Mouse (Mus musculus) regulatory T cell (primary cell): ENCODE data around the gene Hnrnpa1.
"Not testable (repeated sequence)": the region's sequence is repeated elsewhere in the genome, so short reads cannot be mapped to it uniquely, and the experiment has no call there.

Experiments used
- in situ Hi-C: fragments of 300-600 bp; cut with MboI, MseI; formaldehyde crosslinking; loops from one replicate; pipeline ENCODE4 v1.15.1; 2025; ENCODE audit warnings: high pct_unique_total_duplicates

The Hnrnpa1 gene

GRCm38 (mm10) chr15:103272419-103273279, 32.4 kb downstream of the Hnrnpa1 start, which contains the start of gene Copz1:
Gene Copz1, plus strand, starts transcription at chr15:103272714.
- in situ Hi-C loops, result no loop called here

GRCm38 (mm10) chr15:103275943-103276342, 35.7 kb downstream of the Hnrnpa1 start:
- in situ Hi-C loops, result not testable (repeated sequence)

GRCm38 (mm10) chr15:103277949-103278348, 37.7 kb downstream of the Hnrnpa1 start:
- in situ Hi-C loops, result no loop called here

- in situ Hi-C loops, result no loop called here
These were observed 39.5 kb downstream of the Hnrnpa1 start for GRCm38 (mm10) chr15:103279750-103280149.

- in situ Hi-C loops, result no loop called here
These were observed 40.7 kb downstream of the Hnrnpa1 start for GRCm38 (mm10) chr15:103280817-103281464.

- in situ Hi-C loops, result no loop called here
These were observed 41.4 kb downstream of the Hnrnpa1 start for GRCm38 (mm10) chr15:103281465-103282205.

- in situ Hi-C loops, result no loop called here
These were observed 43.8 kb downstream of the Hnrnpa1 start for GRCm38 (mm10) chr15:103284066-103284465.

- in situ Hi-C loops, result no loop called here
These were observed 44.4 kb downstream of the Hnrnpa1 start for GRCm38 (mm10) chr15:103284647-103285046.

- in situ Hi-C loops, result no loop called here
These were observed 45.7 kb downstream of the Hnrnpa1 start for GRCm38 (mm10) chr15:103285778-103286417.

- in situ Hi-C loops, result no loop called here
These were observed 49.4 kb downstream of the Hnrnpa1 start for GRCm38 (mm10) chr15:103289600-103289999.

- in situ Hi-C loops, result no loop called here
These were observed 50.2 kb downstream of the Hnrnpa1 start for GRCm38 (mm10) chr15:103290417-103290816.

GRCm38 (mm10) chr15:103290843-103291242, 50.6 kb downstream of the Hnrnpa1 start:
- in situ Hi-C loops, result no loop called here

GRCm38 (mm10) chr15:103292673-103293345, 52.6 kb downstream of the Hnrnpa1 start:
- in situ Hi-C loops, result no loop called here

- in situ Hi-C loops, result no loop called here
These were observed 53.1 kb downstream of the Hnrnpa1 start for GRCm38 (mm10) chr15:103293375-103293774.

GRCm38 (mm10) chr15:103294649-103295048, 54.4 kb downstream of the Hnrnpa1 start:
- in situ Hi-C loops, result no loop called here

GRCm38 (mm10) chr15:103295851-103296250, 55.6 kb downstream of the Hnrnpa1 start:
- in situ Hi-C loops, result no loop called here
